Mouse (Mus musculus): ENCODE data around the gene Daam2. TPM values are rescaled to one million over a fixed set of nuclear protein-coding genes. Genes with fewer than 3 reads are reported as not detected.

The Daam2 gene
- total and polyA plus RNA-seq, 3 experiments = 0.04 to 0.41 TPM; not detected in 1

DNA sequence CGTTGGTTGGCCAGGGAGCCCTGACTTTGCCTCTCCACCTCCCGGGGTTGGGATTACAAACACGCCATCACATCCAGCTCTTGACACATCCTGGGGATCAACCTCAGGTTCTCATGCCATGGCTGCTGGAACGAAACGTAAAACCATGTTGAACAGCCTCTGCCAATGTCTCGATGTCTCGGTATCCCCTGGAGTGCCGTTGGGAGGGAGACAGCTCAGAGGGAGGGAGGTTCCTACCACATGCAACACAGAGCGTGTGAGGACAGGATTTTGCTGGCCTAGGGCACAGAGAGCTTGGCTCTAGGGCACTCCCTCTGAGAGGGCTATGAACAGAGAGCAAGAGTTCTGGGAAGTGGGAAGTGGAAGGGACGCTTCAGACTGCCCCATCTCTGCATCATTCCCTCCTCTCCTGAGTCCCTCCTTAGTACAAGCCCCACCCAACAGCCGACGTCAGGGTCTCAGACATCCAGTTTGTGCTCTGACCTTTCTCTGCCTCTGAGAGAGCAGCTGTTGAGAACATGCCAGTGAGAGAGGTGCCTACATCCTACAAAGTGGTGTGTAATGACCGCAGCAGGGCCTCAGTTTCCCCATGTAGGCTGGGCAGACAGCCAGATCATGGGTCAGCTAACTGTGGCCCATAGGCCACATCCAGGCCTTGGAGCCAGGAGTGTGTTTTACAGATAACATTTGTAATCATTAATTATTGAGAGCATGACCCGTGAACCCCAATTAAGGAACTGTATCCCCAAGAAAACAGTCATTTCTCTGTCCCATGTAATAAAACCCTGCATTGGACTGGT is 123.6 kb downstream of the Daam2 start (continued):
- TF ChIP-seq ZC3H11A (IDR thresholded peaks at IDR 0.05; ENCODE audit: low read depth, low read length) = no peak

DNA sequence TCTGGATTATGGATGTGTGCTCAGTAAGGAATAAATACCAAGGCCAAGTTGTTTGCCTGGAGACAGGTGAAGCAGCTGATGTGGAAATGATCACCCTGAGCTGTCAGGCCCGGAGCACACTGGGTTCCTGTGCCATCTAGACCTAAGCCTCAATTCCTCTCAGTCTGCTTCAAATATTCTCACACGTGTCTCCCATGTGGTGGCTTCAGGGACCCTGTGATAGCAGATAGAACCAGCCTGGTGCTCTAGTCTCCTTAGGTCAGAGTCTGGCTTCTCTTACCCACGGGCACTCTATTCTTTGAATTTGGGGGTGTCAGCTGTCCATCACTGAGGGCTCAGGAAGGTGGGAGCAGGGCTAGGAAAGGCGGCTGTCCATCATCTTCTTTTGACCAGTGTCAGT is 124.4 kb downstream of the Daam2 start:
- no peaks in the 10 kb centered on the region for H3K9me3 ChIP-seq (replicated peaks; ENCODE audit: low read length)
- H3K79me2 ChIP-seq (replicated peaks; ENCODE audit: control insufficient read depth, extremely low read depth, insufficient read depth, poor library complexity, severe bottlenecking) = no peaks in the 10 kb centered on the region
- no peaks in the 10 kb centered on the region for H3K4me1 ChIP-seq (ENCODE audit: control insufficient read depth in 1 of 2, insufficient read depth in 2 of 2)
- dilution Hi-C loops (cut with MboI; ENCODE audit: extremely low pct_ligation_motif_present, extremely low pct_unique_long_range_greater_than_20kb, low sequenced_read_pairs) = no loop called here
- no peak overlapping the region for H3K27ac ChIP-seq (ENCODE audit: insufficient read depth, low read depth)
- H3K36me3 ChIP-seq (replicated peaks in 1 of 2; ENCODE audit: control insufficient read depth in 1 of 2, insufficient read depth in 1 of 2, low read length in 1 of 2) = peaks cover 15 to 48% of the 10 kb centered on the region in 2 experiments
- DNase-seq (ENCODE audit: extremely low read depth) = no peak
- H3K4me2 ChIP-seq (ENCODE audit: insufficient read depth, low read depth, poor library complexity, severe bottlenecking) = no peak overlapping the region
- H3K9ac ChIP-seq (ENCODE audit: insufficient read depth, low read depth) = no peak overlapping the region
- H3K27me3 ChIP-seq (replicated peaks) = no peaks in the 10 kb centered on the region
- no peak for TF ChIP-seq GABPA (IDR thresholded peaks at IDR 0.05; ENCODE audit: insufficient replicate concordance, low read depth, low read length)
- no peak for TF ChIP-seq PAX5 (IDR thresholded peaks at IDR 0.05; ENCODE audit: low read length)
- TF ChIP-seq MAZ (IDR thresholded peaks at IDR 0.05; ENCODE audit: low read depth, low read length) = no peak
- no peak for TF ChIP-seq USF1 (IDR thresholded peaks at IDR 0.05; ENCODE audit: low read depth, low read length)
- TF ChIP-seq EP300 (IDR thresholded peaks at IDR 0.05; ENCODE audit: low read length) = no peak
- TF ChIP-seq HCFC1 (IDR thresholded peaks at IDR 0.05; ENCODE audit: low read depth, low read length) = no peak
- no peak for TF ChIP-seq NRF1 (IDR thresholded peaks at IDR 0.05; ENCODE audit: low read depth, low read length)
- no peak for TF ChIP-seq RAD21 (IDR thresholded peaks at IDR 0.05; ENCODE audit: low read depth, low read length)
- no peak for TF ChIP-seq MYC (IDR thresholded peaks at IDR 0.05; ENCODE audit: low read depth, low read length)
- no peak for TF ChIP-seq KAT2A (IDR thresholded peaks at IDR 0.05; ENCODE audit: insufficient replicate concordance, low read length)
- no peak for TF ChIP-seq POLR2A (IDR thresholded peaks at IDR 0.05; ENCODE audit: low read depth, low read length)
- no peak for TF ChIP-seq POLR2AphosphoS2 (IDR thresholded peaks at IDR 0.05; ENCODE audit: low read depth, low read length)
- TF ChIP-seq BHLHE40 (IDR thresholded peaks at IDR 0.05; ENCODE audit: low read depth, low read length) = no peak
- no peak for TF ChIP-seq NELFE (IDR thresholded peaks at IDR 0.05; ENCODE audit: low read depth, low read length)
- no peak for TF ChIP-seq CHD2 (IDR thresholded peaks at IDR 0.05; ENCODE audit: low read length)
- TF ChIP-seq JUND (conservative IDR thresholded peaks at IDR 0.05; ENCODE audit: low read depth, low read length) = no peak
- TF ChIP-seq CTCF (conservative IDR thresholded peaks at IDR 0.05 in 1 of 2, IDR thresholded peaks at IDR 0.05 in 1 of 2; ENCODE audit: low read depth in 2 of 2, low read length in 2 of 2) = no peak
- in situ Hi-C loops (cut with MboI; ENCODE audit: low pct_ligation_motif_present, low pct_unique_long_range_greater_than_20kb, low sequenced_read_pairs) = no loop called here
- no peak overlapping the region for H3K4me3 ChIP-seq (replicated peaks in 1 of 3; ENCODE audit: low read depth in 2 of 3, low read length in 2 of 3, poor library complexity in 1 of 3)
